Mouse (Mus musculus) neural tube, embryonic 14.5 days (tissue): ENCODE results near the gene Epb41l3. TPM values are rescaled to one million over a fixed set of nuclear protein-coding genes. Genes with fewer than 3 reads are reported as not detected.
"Not testable (repeated sequence)": the region's sequence is repeated elsewhere in the genome, so short reads cannot be mapped to it uniquely, and the experiment has no call there.

Experiments used
- ATAC-seq: fragments of 200-750 bp; cut with Nextera tagmentation; 2 replicates; pipeline ENCODE4 v1.8.0; 2017; ENCODE audit warnings: low read depth, mild to moderate bottlenecking, moderate TSS enrichment, moderate library complexity
- H3K27ac ChIP-seq: fragments of 300-500 bp; sonication (generic); 2 replicates; pipeline ENCODE4 v1.5.1; 2014; ENCODE audit warnings: low read depth, mild to moderate bottlenecking, control low read depth, low read length, moderate library complexity, mixed read lengths
- H3K27me3 ChIP-seq: fragments of 300-500 bp; sonication (generic); 2 replicates; pipeline ENCODE4 v1.6.1; 2014; ENCODE audit warnings: low read length; ENCODE audit not compliant: control insufficient read depth, insufficient read depth
- H3K36me3 ChIP-seq: fragments of 300-500 bp; sonication (generic); 2 replicates; pipeline ENCODE4 v1.6.1; 2014; ENCODE audit warnings: low read length, mixed read lengths; ENCODE audit not compliant: control insufficient read depth, insufficient read depth
- H3K4me1 ChIP-seq: fragments of 300-500 bp; sonication (generic); 2 replicates; pipeline ENCODE4 v1.6.1; 2014; ENCODE audit warnings: low read length; ENCODE audit not compliant: control insufficient read depth, insufficient read depth
- H3K4me2 ChIP-seq: fragments of 300-500 bp; sonication (generic); 2 replicates; pipeline ENCODE4 v1.6.1; 2014; ENCODE audit warnings: mild to moderate bottlenecking, low read depth, low read length, control low read depth
- H3K4me3 ChIP-seq: fragments of 300-500 bp; sonication (generic); 2 replicates; pipeline ENCODE4 v1.5.1; 2014; ENCODE audit warnings: low read depth, low read length, control low read depth, mixed read lengths
- H3K9ac ChIP-seq: fragments of 300-500 bp; sonication (generic); replicated peaks from 2 replicates; pipeline ENCODE4 v1.6.1; 2014; ENCODE audit warnings: low read depth, mild to moderate bottlenecking, control low read depth, low read length, mixed read lengths
- H3K9me3 ChIP-seq: fragments of 300-500 bp; sonication (generic); 2 replicates; pipeline ENCODE4 v1.6.1; 2016; ENCODE audit warnings: low read length; ENCODE audit not compliant: control insufficient read depth
- WGBS: fragments of 180-500 bp; shearing (Covaris S2); extraction: QIAGEN DNeasy Blood & Tissue Kit; methylation state at CpG from one replicate; pipeline ENCODE4 v1.1.7; 2014; 5-methylcytosine and 5-hydroxymethylcytosine counted together
- polyA plus RNA-seq: library from polyadenylated mRNA; unstranded; fragments of >200 nt; fragmentation: Nextera tagmentation; extraction: Ambion mirVana; gene quantifications from 2 replicates; pipeline ENCODE4 v1.2.1, GENCODE M21; 2014

Gene Epb41l3
- polyA plus RNA-seq, 1 experiment from 2014 or later = 126 TPM

- no peak for ATAC-seq
- Histone ChIP-seq H3K4me1 (no peaks in the 10 kb centered on the region), H3K36me3 (no peaks in the 10 kb centered on the region), H3K27ac (no peak overlapping the region), H3K4me2 (no peak overlapping the region), H3K4me3 (no peak overlapping the region), H3K27me3 (no peaks in the 10 kb centered on the region), H3K9me3 (no peaks in the 10 kb centered on the region), H3K9ac (no peak overlapping the region)
- 37% methylated on average over 8 of the region's 8 CpGs for WGBS
Measured at GRCm38 (mm10) chr17:69103326-69103725, 27.8 kb downstream of the Epb41l3 start.

- H3K27me3 ChIP-seq = no peaks in the 10 kb centered on the region
- no peaks in the 10 kb centered on the region for H3K4me1 ChIP-seq
- no peak overlapping the region for H3K4me3 ChIP-seq
- H3K36me3 ChIP-seq = no peaks in the 10 kb centered on the region
- no peak overlapping the region for H3K9ac ChIP-seq
- H3K4me2 ChIP-seq = no peak overlapping the region
- H3K9me3 ChIP-seq = no peaks in the 10 kb centered on the region
- no peak overlapping the region for H3K27ac ChIP-seq
- no peak for ATAC-seq
- 67% methylated on average over 14 of the region's 14 CpGs for WGBS
Measured at GRCm38 (mm10) chr17:69105035-69105798, 29.7 kb downstream of the Epb41l3 start.

GRCm38 (mm10) chr17:69105799-69106401, 30.4 kb downstream of the Epb41l3 start:
- Histone ChIP-seq H3K27ac (no peak overlapping the region), H3K27me3 (no peaks in the 10 kb centered on the region), H3K9me3 (no peaks in the 10 kb centered on the region), H3K4me2 (no peak overlapping the region), H3K9ac (no peak overlapping the region), H3K4me3 (no peak overlapping the region), H3K4me1 (no peaks in the 10 kb centered on the region), H3K36me3 (no peaks in the 10 kb centered on the region)
- 34% methylated on average over 5 of the region's 5 CpGs for WGBS
- no peak for ATAC-seq

- H3K9ac ChIP-seq = no peak overlapping the region
- ATAC-seq = no peak
Measured at GRCm38 (mm10) chr17:69109216-69109615, 33.7 kb downstream of the Epb41l3 start.

GRCm38 (mm10) chr17:69112232-69112631, 36.7 kb downstream of the Epb41l3 start:
- H3K4me1 ChIP-seq = no peaks in the 10 kb centered on the region
- peak; percentile 46; the same call in 1 of the 2 replicates for ATAC-seq
- no peaks in the 10 kb centered on the region for H3K36me3 ChIP-seq
- no peaks in the 10 kb centered on the region for H3K9me3 ChIP-seq
- no peaks in the 10 kb centered on the region for H3K27me3 ChIP-seq
- no peak overlapping the region for H3K9ac ChIP-seq
- H3K4me3 ChIP-seq = no peak overlapping the region
- no peak overlapping the region for H3K27ac ChIP-seq
- WGBS = 52% methylated on average over 2 of the region's 2 CpGs
- H3K4me2 ChIP-seq = no peak overlapping the region

More at GRCm38 (mm10) chr17:69109216-69109615, 33.7 kb downstream of the Epb41l3 start:
- Histone ChIP-seq H3K4me1 (no peaks in the 10 kb centered on the region), H3K36me3 (no peaks in the 10 kb centered on the region), H3K27ac (no peak overlapping the region), H3K9me3 (no peaks in the 10 kb centered on the region), H3K27me3 (no peaks in the 10 kb centered on the region), H3K4me3 (no peak overlapping the region), H3K4me2 (no peak overlapping the region)
- 63% methylated on average over 6 of the region's 6 CpGs for WGBS

GRCm38 (mm10) chr17:69119183-69119582, 43.7 kb downstream of the Epb41l3 start:
- no peak overlapping the region for H3K4me3 ChIP-seq
- H3K27me3 ChIP-seq = no peaks in the 10 kb centered on the region
- H3K9ac ChIP-seq = no peak overlapping the region
- no peak for ATAC-seq
- 86% methylated on average over 8 of the region's 8 CpGs for WGBS
- H3K4me1 ChIP-seq = peaks cover 10% of the 10 kb centered on the region
- no peak overlapping the region for H3K4me2 ChIP-seq
- no peaks in the 10 kb centered on the region for H3K36me3 ChIP-seq
- H3K9me3 ChIP-seq = no peaks in the 10 kb centered on the region
- no peak overlapping the region for H3K27ac ChIP-seq

GRCm38 (mm10) chr17:69120533-69121358, 45.3 kb downstream of the Epb41l3 start:
- Histone ChIP-seq H3K9ac (peak overlapping the region; percentile 25; the same call in 1 of the 2 replicates), H3K4me3 (peak overlapping the region; percentile 9; the same call in 1 of the 2 replicates), H3K4me2 (peak overlapping the region; percentile 47), H3K27me3 (no peaks in the 10 kb centered on the region), H3K9me3 (no peaks in the 10 kb centered on the region), H3K27ac (peak overlapping the region; percentile 22; the same call in 1 of the 2 replicates), H3K4me1 (peaks cover 10% of the 10 kb centered on the region), H3K36me3 (no peaks in the 10 kb centered on the region)
- 9% methylated on average over 19 of the region's 19 CpGs for WGBS
- peak; percentile 85 for ATAC-seq

GRCm38 (mm10) chr17:69122403-69122802, 46.9 kb downstream of the Epb41l3 start:
- not testable (repeated sequence) for H3K9me3 ChIP-seq, H3K27ac ChIP-seq, H3K9ac ChIP-seq, H3K4me3 ChIP-seq, H3K36me3 ChIP-seq, H3K27me3 ChIP-seq, ATAC-seq
- Histone ChIP-seq H3K4me1 (peaks cover 10% of the 10 kb centered on the region), H3K4me2 (0 out of 2 replicates have a peak overlapping the region, but pooled peaks have one; percentile 16)
- WGBS = 24% methylated on average over 6 of the region's 6 CpGs
